Mouse (Mus musculus): ENCODE results near the gene Slc2a4. TPM values are rescaled to one million over a fixed set of nuclear protein-coding genes. Genes with fewer than 3 reads are reported as not detected.

Slc2a4 gene
- polyA plus RNA-seq (2021; fragmentation: Nextera tagmentation) = 0.43 and 0.93 TPM in 2 replicates
- long read RNA-seq, experiment 1, partial matches to known transcripts = 1 of 1 reads
- long read RNA-seq, experiment 1, other reads (novel, unspliced or antisense) = 0 of 1 reads
- long read RNA-seq, experiment 2, partial matches to known transcripts = 1 of 5 reads
- long read RNA-seq, experiment 2, other reads (novel, unspliced or antisense) = 0 of 5 reads

DNA sequence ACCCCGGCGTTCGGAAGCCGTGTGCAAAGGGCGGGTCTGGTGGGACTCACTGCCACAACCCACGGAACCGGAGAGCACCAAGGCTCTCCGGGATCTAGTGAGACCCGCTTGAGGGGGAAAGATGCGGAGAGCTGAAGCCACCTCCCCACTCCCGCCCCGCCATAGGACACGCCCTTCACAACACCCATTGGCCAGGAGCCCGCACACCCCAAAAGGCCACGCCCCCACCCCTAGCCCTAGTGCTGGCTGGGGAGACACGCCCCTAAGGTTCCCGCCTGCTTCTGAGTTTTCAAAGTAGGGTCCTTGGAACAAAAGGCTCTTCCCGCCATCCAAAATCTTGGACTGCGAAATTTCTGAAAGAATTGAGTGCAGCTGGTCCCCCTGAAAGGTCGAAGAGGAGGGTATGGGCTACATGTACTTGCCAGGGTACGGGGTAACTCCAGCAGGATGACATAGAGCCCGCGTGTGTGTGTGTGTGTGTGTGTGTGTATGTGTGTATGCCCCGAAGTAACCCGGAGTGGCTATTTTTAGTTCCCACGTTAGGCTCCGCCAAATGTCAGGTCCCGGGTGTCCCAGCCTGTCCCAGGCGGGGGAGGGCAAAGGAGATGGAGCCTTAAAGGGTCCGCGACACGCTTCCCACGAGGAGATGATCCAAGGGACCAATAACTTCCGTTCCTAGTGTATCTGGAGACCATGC is at the start of gene Slc2a4:
TSS of gene Slc2a4 (minus strand) at position 123 of the 697 bp plus-strand sequence.

DNA sequence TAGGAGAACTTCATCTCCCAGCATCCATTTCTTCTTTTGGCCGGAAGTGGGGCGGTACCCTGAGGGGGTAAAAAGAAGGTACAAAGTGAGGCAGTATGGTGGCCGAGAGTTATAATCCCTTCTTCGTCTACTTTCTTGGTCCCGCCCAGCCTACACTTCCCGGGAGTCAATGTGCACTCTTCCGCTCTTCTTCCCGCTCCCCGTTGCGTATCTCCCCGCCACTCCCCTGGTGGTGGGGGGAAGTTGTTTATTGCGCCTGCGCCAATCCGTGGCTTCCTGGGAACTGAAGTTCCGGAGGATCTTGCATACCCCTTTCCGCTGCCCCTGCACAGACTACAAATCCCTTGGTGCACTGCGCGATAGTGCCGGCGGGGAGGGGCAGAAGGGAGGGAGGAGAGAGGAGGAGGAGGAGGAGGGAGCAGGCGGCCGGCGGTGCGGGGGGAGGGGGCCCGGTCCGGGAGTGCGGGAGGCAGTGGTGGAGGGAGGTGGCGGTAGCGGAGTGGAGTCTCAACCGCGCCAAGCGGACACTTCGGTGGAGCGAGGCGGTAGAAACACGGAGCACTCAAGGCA is 47.5 kb upstream of the Slc2a4 start, which contains the start of gene Phf23:
TSS of gene Phf23 (plus strand) at position 387 of the 570 bp plus-strand sequence.

DNA sequence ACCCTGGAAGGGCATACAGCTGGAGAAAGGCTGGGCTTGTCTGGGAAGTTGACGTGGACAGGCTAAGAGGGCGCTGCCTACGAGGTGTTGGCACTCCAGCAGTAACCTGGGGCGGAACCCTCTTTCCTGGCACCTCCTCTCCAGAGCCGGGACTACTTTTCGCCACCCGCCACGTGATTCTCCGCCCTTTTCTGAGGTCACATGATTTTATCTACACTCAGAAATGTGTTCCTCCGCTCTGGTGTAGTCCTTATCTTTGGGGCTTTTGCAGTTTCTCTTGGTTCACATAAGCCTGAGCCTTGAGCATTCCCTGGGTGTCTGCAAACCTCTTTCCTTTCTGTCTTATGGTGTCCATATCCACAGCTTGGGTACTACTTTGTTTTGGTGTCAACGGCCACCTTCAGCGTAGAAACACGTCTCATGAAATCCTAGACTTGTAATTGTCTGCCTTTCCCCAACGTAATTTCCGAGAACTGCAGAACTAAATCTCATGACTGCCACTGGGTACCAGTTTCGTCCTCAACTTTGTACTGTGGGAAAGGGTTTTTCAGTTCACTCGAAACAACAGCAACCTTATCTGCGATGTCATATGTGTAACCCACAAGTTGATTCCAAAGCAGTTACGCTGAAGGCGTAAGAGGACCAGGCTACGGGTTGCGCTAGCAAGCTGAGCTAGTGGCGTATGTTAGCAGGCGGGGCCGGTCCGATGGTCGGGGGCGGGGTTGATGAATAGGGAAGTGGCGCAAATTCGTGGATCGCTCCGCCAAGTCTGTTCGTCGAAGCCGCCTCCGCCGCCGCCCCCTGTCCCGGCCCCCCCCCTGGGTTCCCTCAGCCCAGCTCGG is 43.1 kb upstream of the Slc2a4 start, which contains the start of gene Gabarap:
TSS of gene Gabarap (plus strand) at position 294 of the 842 bp plus-strand sequence.

DNA sequence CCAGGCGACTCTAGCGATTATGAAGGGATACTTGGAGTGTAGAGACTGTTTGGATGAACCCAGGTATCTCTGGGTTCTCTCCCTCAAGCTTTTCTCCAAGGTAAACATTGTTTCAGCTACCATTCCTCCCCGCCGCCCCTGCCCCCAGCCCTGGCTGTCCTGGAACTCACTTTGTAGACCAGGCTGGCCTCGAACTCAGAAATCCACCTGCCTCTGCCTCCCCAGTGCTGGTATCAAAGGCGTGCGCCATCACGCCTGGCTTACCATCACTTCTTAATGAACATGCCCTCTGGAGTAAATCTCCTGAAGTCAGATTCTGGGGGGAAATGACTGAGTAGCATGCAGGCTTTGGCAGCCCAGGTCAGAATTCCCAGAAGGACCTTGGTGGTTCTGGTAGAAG is 34.2 kb upstream of the Slc2a4 start, which contains the start of gene Elp5:
TSS of gene Elp5 (minus strand) at position 293 of the 400 bp plus-strand sequence.

DNA sequence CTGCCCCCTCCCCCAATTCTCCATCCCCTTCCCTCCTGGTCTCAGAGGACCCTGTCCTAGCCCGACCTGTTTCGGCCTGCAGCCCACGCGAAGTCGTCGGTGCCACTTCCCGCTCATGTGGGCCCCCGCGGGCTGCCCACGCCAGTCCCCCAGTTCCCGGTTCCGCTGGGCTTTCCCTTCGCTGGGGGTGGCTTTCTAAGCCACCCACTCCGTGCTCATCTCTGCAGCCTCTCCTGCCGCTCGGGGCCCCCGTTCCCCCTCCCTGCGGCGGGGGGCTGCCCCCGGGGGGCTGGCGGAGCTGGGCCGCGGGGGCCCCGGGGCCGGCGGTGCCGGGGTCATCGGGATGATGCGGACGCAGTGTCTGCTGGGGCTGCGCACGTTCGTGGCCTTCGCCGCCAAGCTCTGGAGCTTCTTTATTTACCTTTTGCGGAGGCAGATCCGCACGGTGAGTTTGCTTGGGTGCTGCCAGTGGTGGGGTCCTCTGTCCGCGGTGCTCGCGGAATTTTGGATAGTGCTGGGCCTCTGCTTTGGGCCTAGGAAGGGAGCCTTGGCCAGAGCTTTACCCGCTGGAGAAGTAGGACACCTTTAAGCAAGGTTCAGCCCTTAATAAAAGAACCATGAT is 33.3 kb upstream of the Slc2a4 start, which contains the start of gene Ctdnep1:
TSS of gene Ctdnep1 (plus strand) at position 16 of the 622 bp plus-strand sequence.

DNA sequence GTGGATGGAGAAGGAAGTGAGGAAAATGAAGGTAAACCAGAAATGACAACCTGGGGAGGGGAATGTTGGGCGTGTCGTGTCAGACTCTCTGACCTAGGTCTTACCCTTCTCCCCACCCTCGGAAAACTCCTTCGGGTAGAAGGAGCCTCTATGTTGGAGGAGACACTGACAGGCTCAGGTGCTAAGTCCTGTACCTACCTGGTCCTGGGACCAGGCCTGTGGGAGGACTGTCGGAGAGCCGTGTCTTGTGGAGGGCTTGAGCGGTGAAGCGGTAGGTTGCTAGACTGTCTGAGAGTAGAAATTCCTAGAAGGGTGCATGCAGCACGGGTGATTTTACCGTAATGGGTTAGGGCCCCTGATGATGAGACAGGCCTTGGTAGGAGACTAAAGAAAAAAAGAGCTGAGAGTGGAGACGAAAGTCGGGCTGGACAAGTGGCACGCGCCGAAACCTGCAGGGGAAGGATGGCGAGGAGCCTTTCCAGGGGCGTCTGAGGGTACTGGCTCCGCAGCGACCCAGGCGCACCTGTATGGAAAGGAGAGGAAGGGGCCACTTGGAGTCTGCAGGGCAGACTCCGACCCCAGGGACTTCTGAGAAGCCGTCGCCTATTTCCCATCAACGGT is 16.8 kb upstream of the Slc2a4 start, which contains the start of gene Cldn7:
TSS of gene Cldn7 (plus strand) at position 130 of the 621 bp plus-strand sequence.

DNA sequence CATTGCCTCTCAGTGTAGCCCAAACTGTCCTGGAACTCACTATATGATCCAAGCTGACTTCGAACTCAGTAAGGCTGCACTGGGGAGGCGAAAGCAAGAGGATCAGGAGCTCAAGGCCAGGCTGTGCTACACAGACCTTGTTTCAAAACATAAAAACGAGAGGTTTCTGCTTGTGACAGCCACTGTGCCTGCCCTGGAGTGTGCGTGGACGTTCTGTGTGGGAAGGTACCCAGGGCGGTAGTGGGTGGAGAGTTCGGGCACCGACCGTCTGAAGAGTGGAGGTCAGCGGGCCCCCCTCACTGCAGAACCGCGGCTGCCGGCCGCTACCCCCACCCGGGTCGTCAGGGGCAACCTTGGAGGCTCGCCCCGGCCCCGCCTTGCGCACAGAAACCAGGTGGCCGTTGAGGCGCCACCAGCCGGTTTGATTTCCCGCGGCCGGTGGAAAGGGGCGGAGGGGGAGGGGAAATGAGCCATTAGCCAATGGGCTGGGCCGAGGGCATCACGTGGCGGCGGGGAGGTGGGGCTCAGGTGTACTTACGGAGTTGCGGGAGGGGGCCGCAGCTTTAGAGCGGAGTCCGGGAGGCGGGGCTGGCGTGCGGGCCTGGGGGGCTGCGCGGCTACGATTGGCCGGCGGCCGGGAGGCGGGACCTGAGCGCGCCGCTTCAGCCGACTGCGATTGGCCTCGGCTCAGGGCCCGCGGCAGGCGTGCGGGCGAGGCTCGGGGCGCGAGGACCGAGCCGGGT is 12.7 kb downstream of the Slc2a4 start, which contains the start of gene Ybx2:
TSS of gene Ybx2 (plus strand) at position 660 of the 743 bp plus-strand sequence.

DNA sequence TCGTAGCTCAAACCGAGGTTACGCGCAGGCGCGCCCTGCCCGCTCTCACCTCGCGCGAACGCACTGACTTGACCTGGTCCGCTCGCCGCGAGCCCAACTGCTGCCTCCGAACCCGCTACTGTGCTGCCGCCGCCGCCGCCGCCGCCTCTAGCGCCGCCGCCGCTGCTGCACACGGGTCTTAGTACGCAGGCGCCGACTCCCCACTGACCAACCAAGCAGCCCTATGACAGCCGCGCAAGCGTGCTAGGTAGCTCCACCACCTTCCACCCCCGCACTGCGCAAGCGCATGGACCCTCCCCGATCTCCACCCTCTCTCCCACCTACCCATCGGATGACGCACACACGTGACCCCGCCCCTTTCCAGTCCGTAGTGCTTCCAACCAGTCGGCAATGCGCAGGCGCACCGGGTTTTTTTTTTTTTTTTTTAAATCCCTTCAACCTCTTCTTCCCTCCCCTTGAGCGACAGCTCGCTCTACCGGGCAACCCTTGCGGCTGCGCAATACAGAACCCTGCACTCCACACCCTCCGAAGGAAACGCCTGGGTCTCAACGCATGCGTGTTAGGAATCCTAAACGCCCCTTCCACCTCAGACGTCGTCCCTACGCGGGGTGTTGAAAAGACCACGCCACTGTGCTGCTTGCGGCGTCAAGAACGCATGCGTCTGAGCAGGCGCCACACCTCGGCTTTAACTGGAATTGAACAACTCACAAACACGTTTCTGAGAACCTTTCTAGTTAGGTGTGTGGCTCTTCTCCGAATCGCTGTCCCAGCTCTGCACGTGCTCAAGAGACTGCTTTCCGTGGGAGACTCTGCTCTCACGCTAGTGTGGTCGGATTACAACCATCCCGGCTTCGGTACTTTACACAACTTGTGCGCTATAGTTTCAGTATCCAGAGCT is 26.6 kb downstream of the Slc2a4 start, which contains the start of gene Eif5a:
TSS of gene Eif5a (minus strand) at position 845 of the 898 bp plus-strand sequence.

DNA sequence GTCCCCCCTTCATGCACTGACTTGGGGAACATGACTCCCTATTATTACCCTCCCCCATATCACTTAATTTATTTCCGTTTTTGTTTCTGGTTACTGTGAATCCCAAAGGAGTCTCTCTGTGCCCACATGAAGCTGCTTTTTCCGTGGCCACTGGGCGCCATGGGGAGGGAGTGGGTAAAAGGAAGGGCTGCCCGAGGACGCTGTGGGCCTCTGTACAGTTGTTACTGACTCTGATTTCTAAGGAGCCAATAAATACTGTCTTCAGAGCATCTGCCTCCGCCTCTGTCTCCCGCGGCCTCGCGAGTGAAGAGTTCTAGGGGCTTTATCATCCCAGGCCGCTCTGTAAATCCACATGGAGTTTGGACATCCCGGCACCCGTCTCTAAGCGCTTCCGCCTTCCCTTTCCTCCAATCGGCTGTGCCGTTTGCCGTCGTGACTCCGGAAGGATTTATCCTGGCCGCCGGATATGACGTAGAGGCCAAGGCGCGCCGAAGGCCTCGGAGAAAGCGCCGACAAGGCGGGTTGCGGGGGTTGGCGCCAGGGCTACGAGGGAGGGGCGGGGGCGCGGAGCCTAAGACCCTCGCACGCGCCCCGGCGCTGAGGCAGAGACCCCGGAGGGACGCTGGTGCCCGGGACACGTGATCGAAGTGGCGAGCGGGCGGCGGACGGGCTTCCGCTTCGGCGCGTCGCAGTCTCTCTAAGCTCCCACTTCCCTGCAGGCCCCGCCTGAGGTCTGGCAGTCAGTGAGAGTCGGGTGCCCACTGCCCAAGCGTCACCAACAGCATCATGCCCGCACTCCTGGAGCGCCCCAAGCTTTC is 34.2 kb downstream of the Slc2a4 start, which contains the start of gene Gps2:
TSS of gene Gps2 (plus strand) at position 335 of the 818 bp plus-strand sequence.

DNA sequence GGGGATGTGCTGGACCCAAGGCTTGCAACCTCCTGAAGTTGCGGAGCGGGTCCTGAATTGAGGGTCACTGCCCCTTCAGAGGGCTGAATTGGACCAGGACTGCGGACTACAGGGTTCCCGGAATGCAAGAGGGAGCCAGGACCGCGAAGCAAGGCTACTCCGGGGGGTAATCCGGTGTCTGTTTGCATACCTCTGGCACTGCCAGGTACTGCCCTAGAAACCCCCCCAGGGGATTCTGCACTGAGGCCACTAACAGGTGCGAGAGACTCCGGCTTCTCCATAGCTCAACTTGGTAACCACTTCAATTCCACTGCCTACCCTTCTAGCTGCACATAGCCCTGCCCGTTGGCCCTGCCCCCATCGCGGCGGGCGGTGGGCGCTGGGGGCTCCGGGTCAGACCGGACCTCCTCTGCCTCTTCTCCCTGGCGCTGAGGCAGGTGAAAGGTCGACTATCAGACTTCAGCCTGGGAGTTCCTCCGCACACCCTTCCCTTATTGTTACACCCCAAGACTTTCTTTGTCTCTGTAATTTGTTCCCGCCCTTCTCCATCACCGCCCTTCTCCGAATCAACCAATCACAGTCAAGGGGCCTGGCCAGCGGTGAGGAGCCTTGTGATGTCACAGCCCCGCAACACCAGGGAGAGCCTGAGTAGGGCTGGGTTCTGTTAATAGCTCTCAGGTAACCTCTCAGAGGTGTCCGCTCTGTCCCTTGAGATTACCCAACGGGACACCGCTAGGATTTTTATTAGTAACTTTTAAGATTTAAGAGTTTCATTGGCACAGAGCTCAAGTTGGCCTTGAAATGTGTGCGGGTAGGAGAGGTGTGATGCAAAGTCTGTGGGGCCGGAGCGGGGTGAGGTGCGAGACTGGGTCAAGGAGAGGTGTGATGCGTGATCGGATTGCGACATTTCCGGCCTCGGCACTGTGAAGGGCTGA is 47.2 kb downstream of the Slc2a4 start, which contains the start of the genes 2810408A11Rik and Neurl4:
TSS of gene 2810408A11Rik (minus strand) at position 517 of the 935 bp plus-strand sequence.
TSS of gene Neurl4 (plus strand) at position 602 of the 935 bp plus-strand sequence.

DNA sequence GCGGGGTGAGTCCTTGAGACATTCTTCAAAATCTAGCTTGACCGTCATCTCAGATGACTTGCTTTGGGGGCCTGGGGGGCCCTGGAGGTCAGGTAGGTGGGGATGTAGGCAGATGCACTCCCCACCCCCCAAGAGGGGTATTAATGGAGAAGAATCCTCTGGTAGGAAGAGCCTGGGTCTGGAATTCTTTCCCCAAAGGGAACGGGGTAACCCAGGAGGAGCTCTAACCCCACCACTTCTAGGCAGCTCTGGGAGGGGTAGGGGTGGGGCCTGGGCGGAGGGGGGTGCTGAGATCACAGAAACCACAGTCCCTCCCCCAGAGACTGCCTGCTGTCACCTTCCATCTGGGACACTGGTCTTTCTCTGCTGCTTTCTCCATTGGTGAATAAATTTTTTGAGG is 52.7 kb downstream of the Slc2a4 start, which contains the start of gene Acap1:
TSS of gene Acap1 (minus strand) at position 249 of the 400 bp plus-strand sequence.

Small RNA genes within 50 kb of the gene (microRNA-seq; reads per million reads assigned to microRNA genes)
- gene Gm44349 = not detected

Other genes starting within 250 kb of the Slc2a4 start
- gene Polr2a, start 189.6 kb downstream of the Slc2a4 start, polyA plus RNA-seq (2021; fragmentation: Nextera tagmentation) = 6.6 and 7.7 TPM in 2 replicates
- gene Slc35g3, start 186.2 kb downstream of the Slc2a4 start, polyA plus RNA-seq (2021; fragmentation: Nextera tagmentation) = 0.19 TPM in 1 of 2 replicates, not detected in the other
- 4.4 and 5.5 TPM in 2 replicates for gene Zbtb4, start 182.3 kb downstream of the Slc2a4 start, polyA plus RNA-seq (2021; fragmentation: Nextera tagmentation)
- gene Chrnb1, start 152.2 kb downstream of the Slc2a4 start, polyA plus RNA-seq (2021; fragmentation: Nextera tagmentation) = 0.25 and 0.46 TPM in 2 replicates
- 3.7 and 3.9 TPM in 2 replicates for gene Fgf11, start 146.3 kb downstream of the Slc2a4 start, polyA plus RNA-seq (2021; fragmentation: Nextera tagmentation)
- 0.40 and 1.9 TPM in 2 replicates for gene Tmem102, start 142.6 kb downstream of the Slc2a4 start, polyA plus RNA-seq (2021; fragmentation: Nextera tagmentation)
- not detected in 2 replicates for gene Gm39566, start 132.9 kb downstream of the Slc2a4 start, polyA plus RNA-seq (2021; fragmentation: Nextera tagmentation)
- not detected in 2 replicates for gene Spem2, start 129.7 kb downstream of the Slc2a4 start, polyA plus RNA-seq (2021; fragmentation: Nextera tagmentation)
- gene Spem1, start 126.0 kb downstream of the Slc2a4 start, polyA plus RNA-seq (2021; fragmentation: Nextera tagmentation) = not detected in 2 replicates
- 10.5 and 10.6 TPM in 2 replicates for gene Nlgn2, start 110.4 kb downstream of the Slc2a4 start, polyA plus RNA-seq (2021; fragmentation: Nextera tagmentation)
- gene Tmem256, start 109.7 kb downstream of the Slc2a4 start, polyA plus RNA-seq (2021; fragmentation: Nextera tagmentation) = 460 and 516 TPM in 2 replicates
- gene Plscr3, start 101.8 kb downstream of the Slc2a4 start, polyA plus RNA-seq (2021; fragmentation: Nextera tagmentation) = 5.0 and 5.4 TPM in 2 replicates
- gene Tnk1, start 89.5 kb downstream of the Slc2a4 start, polyA plus RNA-seq (2021; fragmentation: Nextera tagmentation) = not detected in 2 replicates
- not detected in 2 replicates for gene Tmem95, start 70.2 kb downstream of the Slc2a4 start, polyA plus RNA-seq (2021; fragmentation: Nextera tagmentation)
- 0.63 and 0.64 TPM in 2 replicates for gene Kctd11, start 66.8 kb downstream of the Slc2a4 start, polyA plus RNA-seq (2021; fragmentation: Nextera tagmentation)
- gene Acap1, start 52.6 kb downstream of the Slc2a4 start, polyA plus RNA-seq (2021; fragmentation: Nextera tagmentation) = not detected in 2 replicates
- gene 2810408A11Rik, start 47.2 kb downstream of the Slc2a4 start, polyA plus RNA-seq (2021; fragmentation: Nextera tagmentation) = 0.24 and 0.34 TPM in 2 replicates
- gene Neurl4, start 47.1 kb downstream of the Slc2a4 start, polyA plus RNA-seq (2021; fragmentation: Nextera tagmentation) = 9.8 and 12.3 TPM in 2 replicates
- 20.7 and 21.7 TPM in 2 replicates for gene Gps2, start 34.3 kb downstream of the Slc2a4 start, polyA plus RNA-seq (2021; fragmentation: Nextera tagmentation)
- gene Eif5a, start 26.2 kb downstream of the Slc2a4 start, polyA plus RNA-seq (2021; fragmentation: Nextera tagmentation) = 766 and 767 TPM in 2 replicates
- gene Ybx2, start 12.4 kb downstream of the Slc2a4 start, polyA plus RNA-seq (2021; fragmentation: Nextera tagmentation) = 0.35 TPM in 1 of 2 replicates, not detected in the other
- gene Cldn7, start 16.6 kb upstream of the Slc2a4 start, polyA plus RNA-seq (2021; fragmentation: Nextera tagmentation) = not detected in 2 replicates
- gene Ctdnep1, start 33.0 kb upstream of the Slc2a4 start, polyA plus RNA-seq (2021; fragmentation: Nextera tagmentation) = 15.1 and 15.6 TPM in 2 replicates
- 101 and 106 TPM in 2 replicates for gene Elp5, start 34.3 kb upstream of the Slc2a4 start, polyA plus RNA-seq (2021; fragmentation: Nextera tagmentation)
- 359 and 408 TPM in 2 replicates for gene Gabarap, start 43.0 kb upstream of the Slc2a4 start, polyA plus RNA-seq (2021; fragmentation: Nextera tagmentation)
- 8.8 and 10.5 TPM in 2 replicates for gene Phf23, start 47.6 kb upstream of the Slc2a4 start, polyA plus RNA-seq (2021; fragmentation: Nextera tagmentation)
- 1.4 and 1.7 TPM in 2 replicates for gene Dvl2, start 52.4 kb upstream of the Slc2a4 start, polyA plus RNA-seq (2021; fragmentation: Nextera tagmentation)
- 61.5 and 64.6 TPM in 2 replicates for gene Acadvl, start 67.2 kb upstream of the Slc2a4 start, polyA plus RNA-seq (2021; fragmentation: Nextera tagmentation)
- gene Dlg4, start 68.8 kb upstream of the Slc2a4 start, polyA plus RNA-seq (2021; fragmentation: Nextera tagmentation) = 64.5 and 70.1 TPM in 2 replicates
- 0.48 and 2.2 TPM in 2 replicates for gene Asgr1, start 105.9 kb upstream of the Slc2a4 start, polyA plus RNA-seq (2021; fragmentation: Nextera tagmentation)
- not detected in 2 replicates for gene Asgr2, start 144.5 kb upstream of the Slc2a4 start, polyA plus RNA-seq (2021; fragmentation: Nextera tagmentation)
- gene Mgl2, start 182.1 kb upstream of the Slc2a4 start, polyA plus RNA-seq (2021; fragmentation: Nextera tagmentation) = 0.34 and 0.46 TPM in 2 replicates
- 0.34 and 0.69 TPM in 2 replicates for gene Clec10a, start 208.0 kb upstream of the Slc2a4 start, polyA plus RNA-seq (2021; fragmentation: Nextera tagmentation)

Data from layer of hippocampus, adult 6 months (tissue).